ENCODE assay signal across 11 mouse cellular contexts in the genomic region with DNA sequence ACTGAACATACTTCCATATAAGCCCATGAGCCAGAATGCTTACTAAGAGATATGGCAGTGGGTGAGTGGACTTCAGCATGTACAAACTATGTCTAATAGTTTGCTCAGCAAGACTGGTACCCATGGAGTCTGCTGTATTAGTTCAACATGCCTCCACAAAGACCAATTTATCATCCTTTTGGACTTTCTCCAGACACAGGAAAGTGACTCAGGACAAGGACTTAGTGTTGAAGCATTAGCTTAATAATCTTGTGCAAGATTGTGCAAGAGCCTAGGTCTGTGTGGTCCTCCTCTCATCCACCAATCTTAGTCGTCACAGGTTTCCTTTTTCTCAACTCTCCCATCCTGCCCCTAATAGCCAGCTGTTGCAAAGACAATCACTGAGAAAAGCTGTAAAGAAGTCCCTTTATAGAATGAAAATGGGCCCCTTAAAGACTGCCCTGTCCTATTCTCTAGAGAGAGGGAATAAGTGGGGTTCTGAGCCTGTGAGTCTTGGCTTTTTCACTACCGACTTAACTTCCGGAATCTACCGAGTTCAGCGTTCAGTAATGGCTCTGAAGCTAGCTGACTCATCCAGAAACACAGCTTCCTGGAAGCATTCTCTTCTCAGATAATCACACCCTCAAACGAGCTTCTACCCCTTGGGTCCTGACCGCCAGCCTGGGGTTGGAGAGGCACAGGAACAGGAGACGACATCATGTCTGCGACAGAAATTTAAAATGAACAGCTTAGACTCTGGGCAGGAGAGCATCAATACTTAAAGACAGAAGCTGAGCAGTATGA. TPM values are rescaled to one million over a fixed set of nuclear protein-coding genes. Genes with fewer than 3 reads are reported as not detected.
DNase-seq lines count a peak whose midpoint lies in the region; ATAC-seq and TF ChIP-seq lines count a peak whose summit lies in the region.
"Had no signal": no experiment of that assay in that cellular context is flagged by ENCODE, and none has a peak within 500 bp of the region (broad histone marks: within the 10 kb centered on the region; RNA-seq: fewer than 3 reads in every experiment).

No protein-coding gene starts in this region.

- no peak overlapping the region for H3K4me3 ChIP-seq in lung, embryonic 14.5 days (ENCODE audit: low read depth, low read length)
- H3K4me3 ChIP-seq in heart, embryonic 16.5 days (ENCODE audit: low read length) = no peak overlapping the region
- no peak overlapping the region for H3K4me3 ChIP-seq in layer of hippocampus, adult 2 months
- H3K4me3 ChIP-seq: embryonic facial prominence, embryonic 15.5 days; left cerebral cortex, adult 2 months had no signal

- H3K9ac ChIP-seq in lung, embryonic 14.5 days = no peak overlapping the region
- no peak overlapping the region for H3K9ac ChIP-seq in heart, embryonic 16.5 days (ENCODE audit: low read length)
- H3K9ac ChIP-seq: embryonic facial prominence, embryonic 15.5 days; hindbrain, embryonic 14.5 days had no signal

- no peak for TF ChIP-seq CTCF in lung, embryonic 14.5 days (IDR thresholded peaks at IDR 0.05; ENCODE audit: low read depth)
- no peak for TF ChIP-seq CTCF in Patski (IDR thresholded peaks at IDR 0.05)
- no peak for TF ChIP-seq CTCF in layer of hippocampus, adult 2 months (conservative IDR thresholded peaks at IDR 0.05)

- no peak for ATAC-seq in lung, embryonic 14.5 days (ENCODE audit: insufficient read depth)
- peak; percentile 84 for ATAC-seq in Patski
- ATAC-seq in heart, embryonic 16.5 days (replicated peaks; ENCODE audit: extremely low read depth, insufficient read depth, low FRiP score) = no peak; the same call in 1 of the 2 replicates

- no peak overlapping the region for H3K27ac ChIP-seq in lung, embryonic 14.5 days (ENCODE audit: low read depth)
- H3K27ac ChIP-seq in heart, embryonic 16.5 days (ENCODE audit: low read length) = no peak overlapping the region
- no peak overlapping the region for H3K27ac ChIP-seq in layer of hippocampus, adult 2 months
- H3K27ac ChIP-seq: embryonic facial prominence, embryonic 15.5 days; hindbrain, embryonic 14.5 days; left cerebral cortex, adult 2 months had no signal

- H3K36me3 ChIP-seq in lung, embryonic 14.5 days (ENCODE audit: insufficient read depth) = no peaks in the 10 kb centered on the region
- 0 out of 2 replicates have a peak, but pooled peaks cover 2% of the 10 kb centered on the region for H3K36me3 ChIP-seq in heart, embryonic 16.5 days (ENCODE audit: control insufficient read depth, insufficient read depth)
- H3K36me3 ChIP-seq: embryonic facial prominence, embryonic 15.5 days had no signal

- in situ Hi-C loops in Patski (cut with MboI; ENCODE audit: low pct_unique_long_range_greater_than_20kb) = no loop called here

- no peaks in the 10 kb centered on the region for H3K27me3 ChIP-seq in lung, embryonic 14.5 days (ENCODE audit: insufficient read depth, low read length)
- no peaks in the 10 kb centered on the region for H3K27me3 ChIP-seq in Patski
- no peaks in the 10 kb centered on the region for H3K27me3 ChIP-seq in heart, embryonic 16.5 days (ENCODE audit: control insufficient read depth, insufficient read depth, low read length)
- H3K27me3 ChIP-seq: embryonic facial prominence, embryonic 15.5 days had no signal

- peak; percentile 16 for DNase-seq in lung, embryonic 14.5 days
- no peak for DNase-seq in lung, postnatal 36 days
- peak; percentile 98 for DNase-seq in Patski (ENCODE audit: low read depth, low spot score)
- peak; percentile 40 for DNase-seq in naive thymus-derived CD4-positive, alpha-beta T cell, adult 2 months (ENCODE audit: low read depth)
- no peak for DNase-seq in layer of hippocampus, adult 2 months (ENCODE audit: low spot score in 2 of 2)
- DNase-seq in layer of hippocampus, adult 18-20 months (ENCODE audit: low spot score in 2 of 2) = no peak
- no peak for DNase-seq in kidney, adult 18-20 months

- H3K9me3 ChIP-seq in lung, embryonic 14.5 days (ENCODE audit: low read depth, low read length) = no peaks in the 10 kb centered on the region
- no peaks in the 10 kb centered on the region for H3K9me3 ChIP-seq in heart, embryonic 16.5 days (replicated peaks; ENCODE audit: control insufficient read depth, low read length)
- H3K9me3 ChIP-seq: embryonic facial prominence, embryonic 15.5 days had no signal

- no peak overlapping the region for H3K4me2 ChIP-seq in lung, embryonic 14.5 days
- H3K4me2 ChIP-seq in heart, embryonic 16.5 days (ENCODE audit: low read depth, low read length) = peak overlapping the region; percentile 19; the same call in 1 of the 2 replicates
- H3K4me2 ChIP-seq: embryonic facial prominence, embryonic 15.5 days; hindbrain, embryonic 14.5 days had no signal

- CTCF ChIA-PET in Patski (lab: Charles Lee) = interaction anchor here (0.7 to 4.6 kb wide), 4 partner anchors 11 to 315 kb away, joined by 3 to 37 read pairs (median 13); no protein-coding TSS in a partner anchor

- 68% methylated on average over 9 of the region's 9 CpGs for WGBS in lung, embryonic 14.5 days
- WGBS in heart, embryonic 16.5 days = 52% methylated on average over 9 of the region's 9 CpGs

- no peaks in the 10 kb centered on the region for H3K4me1 ChIP-seq in lung, embryonic 14.5 days (ENCODE audit: insufficient read depth)
- H3K4me1 ChIP-seq in heart, embryonic 16.5 days (ENCODE audit: control insufficient read depth, insufficient read depth, low read length) = no peaks in the 10 kb centered on the region
- H3K4me1 ChIP-seq: embryonic facial prominence, embryonic 15.5 days had no signal

- POLR2A ChIA-PET in Patski (lab: Charles Lee) = interaction anchor here (2.1 kb wide), 1 partner anchor 11 kb away, joined by 6 read pairs; no protein-coding TSS in a partner anchor

RNA-seq across cellular contexts. Expression of gene Tsc22d2, which starts 55.3 kb away (rescaled TPM):
- 13.7 and 17.6 TPM in 2 replicates for polyA plus RNA-seq in lung, embryonic 14.5 days (2014; fragmentation: Nextera tagmentation; extraction: Ambion mirVana)
- 31.8 TPM for polyA plus RNA-seq in Patski (2021)
- polyA plus RNA-seq in heart, embryonic 16.5 days (2015; fragmentation: Nextera tagmentation; extraction: Ambion mirVana) = 8.7 and 9.8 TPM in 2 replicates
- total RNA-seq in layer of hippocampus, adult 2 months (2021) = 10 to 100 TPM; 37.4 to 42.8 TPM
- total RNA-seq in layer of hippocampus, adult 18-20 months (2021) = 10 to 100 TPM; 41.0 to 43.1 TPM

RNA-seq across cellular contexts. Expression of gene Eif2a, which starts 55.8 kb away (rescaled TPM):
- polyA plus RNA-seq in lung, embryonic 14.5 days (2014; fragmentation: Nextera tagmentation; extraction: Ambion mirVana) = 61.4 and 62.1 TPM in 2 replicates
- polyA plus RNA-seq in Patski (2021) = 85.4 TPM
- polyA plus RNA-seq in heart, embryonic 16.5 days (2015; fragmentation: Nextera tagmentation; extraction: Ambion mirVana) = 32.7 and 35.7 TPM in 2 replicates
- total RNA-seq in layer of hippocampus, adult 2 months (2021) = 10 to 100 TPM; 43.3 to 52.2 TPM
- total RNA-seq in layer of hippocampus, adult 18-20 months (2021) = 10 to 100 TPM; 44.1 to 48.3 TPM

RNA-seq across cellular contexts. Expression of gene Serp1, which starts 55.8 kb away (rescaled TPM):
- polyA plus RNA-seq in lung, embryonic 14.5 days (2014; fragmentation: Nextera tagmentation; extraction: Ambion mirVana) = 131 and 147 TPM in 2 replicates
- 107 TPM for polyA plus RNA-seq in Patski (2021)
- polyA plus RNA-seq in heart, embryonic 16.5 days (2015; fragmentation: Nextera tagmentation; extraction: Ambion mirVana) = 85.6 and 98.4 TPM in 2 replicates
- total RNA-seq in layer of hippocampus, adult 2 months (2021) = 10 to 100 TPM; 22.3 to 22.7 TPM
- 10 to 100 TPM; 21.8 to 22.5 TPM for total RNA-seq in layer of hippocampus, adult 18-20 months (2021)

Comparison
In these comparisons a context has a peak if more than half of its experiments do, and no peak if none do; other contexts are left out.
1. DNase-seq: peak in lung, embryonic 14.5 days (single experiment), Patski (single experiment) and naive thymus-derived CD4-positive, alpha-beta T cell, adult 2 months (single experiment); none in lung, postnatal 36 days (single experiment), layer of hippocampus, adult 2 months (0 of 2), layer of hippocampus, adult 18-20 months (0 of 2) and kidney, adult 18-20 months (single experiment).